Mouse (Mus musculus): ENCODE data around the gene Kat2b. TPM values are rescaled to one million over a fixed set of nuclear protein-coding genes. Genes with fewer than 3 reads are reported as not detected.

Kat2b gene
- polyA plus RNA-seq, 1 experiment from 2014 or later, result 5.1 TPM

- Histone ChIP-seq H3K4me2 (no peak overlapping the region), H3K9me3 (replicated peaks) (no peaks in the 10 kb centered on the region)
- no peak for ATAC-seq
Observed at GRCm38 (mm10) chr17:53619391-53619790, 52.7 kb downstream of the Kat2b start.

GRCm38 (mm10) chr17:53620611-53621010 lies 54.0 kb downstream of the Kat2b start:
- 81% methylated on average over 4 of the region's 4 CpGs for WGBS (ENCODE audit: insufficient replicate concordance)
- no peak for ATAC-seq
- Histone ChIP-seq H3K36me3 (peaks cover 22% of the 10 kb centered on the region), H3K4me1 (peaks cover 33% of the 10 kb centered on the region), H3K4me2 (no peak overlapping the region), H3K27me3 (replicated peaks) (no peaks in the 10 kb centered on the region), H3K9ac (no peak overlapping the region), H3K27ac (no peak overlapping the region), H3K9me3 (replicated peaks) (no peaks in the 10 kb centered on the region), H3K4me3 (no peak overlapping the region)

More at GRCm38 (mm10) chr17:53619391-53619790, 52.7 kb downstream of the Kat2b start:
- Histone ChIP-seq H3K27me3 (replicated peaks) (no peaks in the 10 kb centered on the region), H3K36me3 (peaks cover 20% of the 10 kb centered on the region), H3K4me3 (no peak overlapping the region), H3K9ac (no peak overlapping the region), H3K27ac (no peak overlapping the region), H3K4me1 (peaks cover 33% of the 10 kb centered on the region)

- no peak overlapping the region for H3K4me3 ChIP-seq
- peak overlapping the region; percentile 19 for H3K4me2 ChIP-seq
- H3K27ac ChIP-seq, result no peak overlapping the region
- H3K27me3 ChIP-seq (replicated peaks), result no peaks in the 10 kb centered on the region
- H3K36me3 ChIP-seq, result peaks cover 29% of the 10 kb centered on the region
- ATAC-seq, result peak; percentile 81
- no peak overlapping the region for H3K9ac ChIP-seq
- peaks cover 30% of the 10 kb centered on the region for H3K4me1 ChIP-seq
- no peaks in the 10 kb centered on the region for H3K9me3 ChIP-seq (replicated peaks)
- WGBS (ENCODE audit: insufficient replicate concordance), result 29% methylated on average over 3 of the region's 3 CpGs
Observed at GRCm38 (mm10) chr17:53622125-53622524, 55.5 kb downstream of the Kat2b start.

GRCm38 (mm10) chr17:53623762-53624161 lies 57.1 kb downstream of the Kat2b start:
- no peak for ATAC-seq
- WGBS (ENCODE audit: insufficient replicate concordance), result 84% methylated on average over 9 of the region's 9 CpGs

GRCm38 (mm10) chr17:53626160-53626559 lies 59.5 kb downstream of the Kat2b start:
- Histone ChIP-seq H3K36me3 (peaks cover 34% of the 10 kb centered on the region), H3K9me3 (replicated peaks) (no peaks in the 10 kb centered on the region), H3K9ac (no peak overlapping the region), H3K4me3 (no peak overlapping the region), H3K4me2 (no peak overlapping the region), H3K27ac (no peak overlapping the region), H3K27me3 (replicated peaks) (no peaks in the 10 kb centered on the region), H3K4me1 (peaks cover 21% of the 10 kb centered on the region)
- no peak for ATAC-seq
- 72% methylated on average over 3 of the region's 3 CpGs for WGBS (ENCODE audit: insufficient replicate concordance)

More at GRCm38 (mm10) chr17:53623762-53624161, 57.1 kb downstream of the Kat2b start:
- Histone ChIP-seq H3K4me3 (no peak overlapping the region), H3K27ac (no peak overlapping the region), H3K4me2 (no peak overlapping the region), H3K9me3 (replicated peaks) (no peaks in the 10 kb centered on the region), H3K27me3 (replicated peaks) (no peaks in the 10 kb centered on the region), H3K9ac (no peak overlapping the region), H3K4me1 (peaks cover 30% of the 10 kb centered on the region), H3K36me3 (peaks cover 31% of the 10 kb centered on the region)

- no peaks in the 10 kb centered on the region for H3K9me3 ChIP-seq (replicated peaks)
- H3K4me3 ChIP-seq, result no peak overlapping the region
- H3K9ac ChIP-seq, result no peak overlapping the region
- 83% methylated on average over 4 of the region's 4 CpGs for WGBS (ENCODE audit: insufficient replicate concordance)
- H3K27ac ChIP-seq, result no peak overlapping the region
- H3K27me3 ChIP-seq (replicated peaks), result no peaks in the 10 kb centered on the region
- H3K4me2 ChIP-seq, result no peak overlapping the region
- peaks cover 7% of the 10 kb centered on the region for H3K4me1 ChIP-seq
- ATAC-seq, result no peak
- peaks cover 41% of the 10 kb centered on the region for H3K36me3 ChIP-seq
Observed at GRCm38 (mm10) chr17:53627497-53627896, 60.8 kb downstream of the Kat2b start.

GRCm38 (mm10) chr17:53628131-53628530 lies 61.5 kb downstream of the Kat2b start:
- H3K36me3 ChIP-seq, result peaks cover 47% of the 10 kb centered on the region
- no peak overlapping the region for H3K4me2 ChIP-seq
- H3K9me3 ChIP-seq (replicated peaks), result no peaks in the 10 kb centered on the region
- no peak overlapping the region for H3K27ac ChIP-seq
- 68% methylated on average over 5 of the region's 5 CpGs for WGBS (ENCODE audit: insufficient replicate concordance)
- no peaks in the 10 kb centered on the region for H3K27me3 ChIP-seq (replicated peaks)
- no peak for ATAC-seq
- H3K4me3 ChIP-seq, result no peak overlapping the region
- no peak overlapping the region for H3K9ac ChIP-seq
- H3K4me1 ChIP-seq, result peaks cover under 1% of the 10 kb centered on the region; the same call in 1 of the 2 replicates

- Histone ChIP-seq H3K4me1 (no peaks in the 10 kb centered on the region; the same call in 1 of the 2 replicates), H3K27me3 (replicated peaks) (no peaks in the 10 kb centered on the region), H3K4me3 (no peak overlapping the region), H3K4me2 (no peak overlapping the region), H3K9ac (no peak overlapping the region), H3K27ac (no peak overlapping the region), H3K36me3 (peaks cover 50% of the 10 kb centered on the region), H3K9me3 (replicated peaks) (no peaks in the 10 kb centered on the region)
- no peak for ATAC-seq
Observed at GRCm38 (mm10) chr17:53631344-53631743, 64.7 kb downstream of the Kat2b start.

- 68% methylated on average over 4 of the region's 4 CpGs for WGBS (ENCODE audit: insufficient replicate concordance)
- Histone ChIP-seq H3K4me2 (no peak overlapping the region), H3K9ac (no peak overlapping the region), H3K4me1 (no peaks in the 10 kb centered on the region), H3K36me3 (peaks cover 90% of the 10 kb centered on the region), H3K4me3 (no peak overlapping the region), H3K27ac (no peak overlapping the region), H3K9me3 (replicated peaks) (no peaks in the 10 kb centered on the region), H3K27me3 (replicated peaks) (no peaks in the 10 kb centered on the region)
- no peak for ATAC-seq
Observed at GRCm38 (mm10) chr17:53643360-53643759, 76.7 kb downstream of the Kat2b start.

GRCm38 (mm10) chr17:53650251-53650661 lies 83.6 kb downstream of the Kat2b start:
- H3K9me3 ChIP-seq (replicated peaks), result no peaks in the 10 kb centered on the region
- 83% methylated on average over 2 of the region's 2 CpGs for WGBS (ENCODE audit: insufficient replicate concordance)
- no peaks in the 10 kb centered on the region for H3K4me1 ChIP-seq
- no peak overlapping the region for H3K4me2 ChIP-seq
- H3K36me3 ChIP-seq, result peaks cover 70% of the 10 kb centered on the region
- no peak for ATAC-seq
- no peaks in the 10 kb centered on the region for H3K27me3 ChIP-seq (replicated peaks)
- H3K27ac ChIP-seq, result no peak overlapping the region
- H3K9ac ChIP-seq, result no peak overlapping the region
- no peak overlapping the region for H3K4me3 ChIP-seq

- H3K4me2 ChIP-seq, result no peak overlapping the region
- H3K27ac ChIP-seq, result no peak overlapping the region
- H3K4me3 ChIP-seq, result no peak overlapping the region
- ATAC-seq, result no peak
- H3K27me3 ChIP-seq (replicated peaks), result no peaks in the 10 kb centered on the region
- peaks cover 75% of the 10 kb centered on the region for H3K36me3 ChIP-seq
- 76% methylated on average over 4 of the region's 4 CpGs for WGBS (ENCODE audit: insufficient replicate concordance)
- no peaks in the 10 kb centered on the region for H3K9me3 ChIP-seq (replicated peaks)
- H3K9ac ChIP-seq, result no peak overlapping the region
- H3K4me1 ChIP-seq, result 0 out of 2 replicates have a peak, but pooled peaks cover 4% of the 10 kb centered on the region
Observed at GRCm38 (mm10) chr17:53654596-53654995, 87.9 kb downstream of the Kat2b start.

GRCm38 (mm10) chr17:53655081-53655480 lies 88.4 kb downstream of the Kat2b start:
- peaks cover 78% of the 10 kb centered on the region for H3K36me3 ChIP-seq

GRCm38 (mm10) chr17:53655959-53656358 lies 89.3 kb downstream of the Kat2b start:
- H3K36me3 ChIP-seq, result peaks cover 86% of the 10 kb centered on the region
- ATAC-seq, result no peak

More at GRCm38 (mm10) chr17:53655081-53655480, 88.4 kb downstream of the Kat2b start:
- Histone ChIP-seq H3K4me3 (no peak overlapping the region), H3K9me3 (replicated peaks) (no peaks in the 10 kb centered on the region), H3K9ac (no peak overlapping the region), H3K27ac (no peak overlapping the region), H3K27me3 (replicated peaks) (no peaks in the 10 kb centered on the region), H3K4me2 (no peak overlapping the region), H3K4me1 (0 out of 2 replicates have a peak, but pooled peaks cover 4% of the 10 kb centered on the region)
- no peak for ATAC-seq
- 87% methylated on average over 6 of the region's 6 CpGs for WGBS (ENCODE audit: insufficient replicate concordance)

More at GRCm38 (mm10) chr17:53655959-53656358, 89.3 kb downstream of the Kat2b start:
- Histone ChIP-seq H3K4me2 (no peak overlapping the region), H3K4me1 (0 out of 2 replicates have a peak, but pooled peaks cover 4% of the 10 kb centered on the region), H3K4me3 (no peak overlapping the region), H3K27ac (no peak overlapping the region), H3K27me3 (replicated peaks) (no peaks in the 10 kb centered on the region), H3K9me3 (replicated peaks) (no peaks in the 10 kb centered on the region), H3K9ac (no peak overlapping the region)
- WGBS (ENCODE audit: insufficient replicate concordance), result 78% methylated on average over 2 of the region's 2 CpGs
